Mouse (Mus musculus): ENCODE measurements around the gene Cmtm1. TPM values are rescaled to one million over a fixed set of nuclear protein-coding genes. Genes with fewer than 3 reads are reported as not detected.
"Not testable (repeated sequence)": the region's sequence is repeated elsewhere in the genome, so short reads cannot be mapped to it uniquely, and the experiment has no call there.

Cmtm1 gene
- polyA plus RNA-seq, 1 experiment from 2014 or later, result not detected

DNA sequence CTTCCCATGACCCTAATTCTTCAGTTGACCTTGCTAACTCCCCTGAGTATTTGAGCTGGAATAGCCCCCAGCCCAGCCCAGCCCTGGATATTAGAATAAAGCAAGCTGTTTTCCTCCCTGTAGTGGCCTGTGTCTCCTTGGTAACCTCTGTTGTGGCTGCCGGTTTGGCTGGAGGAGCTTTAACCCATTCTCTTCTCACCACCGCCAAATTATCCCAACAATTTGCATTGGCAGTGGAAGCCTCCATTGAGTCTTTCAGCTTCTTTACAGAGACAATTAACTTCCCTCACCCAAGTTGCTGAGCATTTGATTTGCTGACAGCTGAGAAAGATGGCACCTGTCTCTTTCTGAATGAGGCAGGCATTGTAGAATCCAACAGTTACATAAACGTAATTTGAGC is 8.4 kb downstream of the Cmtm1 start:
- 2% methylated on average over 3 of the region's 3 CpGs for WGBS
- ATAC-seq, result 0 out of 2 replicates have a peak, but pooled peaks have one; percentile 70
- H3K4me3 ChIP-seq (ENCODE audit: low read depth, low read length); H3K9ac ChIP-seq (ENCODE audit: low read depth, low read length); H3K36me3 ChIP-seq (ENCODE audit: control insufficient read depth, insufficient read depth, low read length); H3K4me1 ChIP-seq (ENCODE audit: control insufficient read depth, insufficient read depth, low read length); H3K27me3 ChIP-seq (ENCODE audit: control insufficient read depth, insufficient read depth, low read depth, low read length); H3K9me3 ChIP-seq (replicated peaks; ENCODE audit: control insufficient read depth, low read length, poor library complexity, severe bottlenecking); H3K4me2 ChIP-seq (ENCODE audit: low read length); H3K27ac ChIP-seq (ENCODE audit: low read length): not testable (repeated sequence)

GRCm38 (mm10) chr8:104294396-104294795 is 15.5 kb downstream of the Cmtm1 start:
- 92% methylated on average over 1 of the region's 1 CpGs for WGBS
- no peaks in the 10 kb centered on the region for H3K27me3 ChIP-seq (ENCODE audit: control insufficient read depth, insufficient read depth, low read depth, low read length)

GRCm38 (mm10) chr8:104293081-104293480 is 16.9 kb downstream of the Cmtm1 start, which contains the start of gene Cmtm2a:
Cmtm2a (minus strand) TSS chr8:104293181.
- ATAC-seq; H3K4me1 ChIP-seq (ENCODE audit: control insufficient read depth, insufficient read depth, low read length); H3K27me3 ChIP-seq (ENCODE audit: control insufficient read depth, insufficient read depth, low read depth, low read length); H3K4me2 ChIP-seq (ENCODE audit: low read length); H3K9me3 ChIP-seq (replicated peaks; ENCODE audit: control insufficient read depth, low read length, poor library complexity, severe bottlenecking); H3K9ac ChIP-seq (ENCODE audit: low read depth, low read length); H3K36me3 ChIP-seq (ENCODE audit: control insufficient read depth, insufficient read depth, low read length); H3K4me3 ChIP-seq (ENCODE audit: low read depth, low read length); H3K27ac ChIP-seq (ENCODE audit: low read length): not testable (repeated sequence)
- 95% methylated on average over 11 of the region's 12 CpGs for WGBS

More at GRCm38 (mm10) chr8:104294396-104294795, 15.5 kb downstream of the Cmtm1 start:
- Histone ChIP-seq H3K27ac (ENCODE audit: low read length) (no peak overlapping the region), H3K9ac (ENCODE audit: low read depth, low read length) (no peak overlapping the region), H3K36me3 (ENCODE audit: control insufficient read depth, insufficient read depth, low read length) (no peaks in the 10 kb centered on the region), H3K4me1 (ENCODE audit: control insufficient read depth, insufficient read depth, low read length) (no peaks in the 10 kb centered on the region), H3K9me3 (replicated peaks; ENCODE audit: control insufficient read depth, low read length, poor library complexity, severe bottlenecking) (no peaks in the 10 kb centered on the region), H3K4me3 (ENCODE audit: low read depth, low read length) (no peak overlapping the region), H3K4me2 (ENCODE audit: low read length) (no peak overlapping the region)
- ATAC-seq, result no peak

GRCm38 (mm10) chr8:104268937-104269440 is 41.0 kb downstream of the Cmtm1 start:
- no peak for ATAC-seq
- Histone ChIP-seq H3K27me3 (ENCODE audit: control insufficient read depth, insufficient read depth, low read depth, low read length) (no peaks in the 10 kb centered on the region), H3K36me3 (ENCODE audit: control insufficient read depth, insufficient read depth, low read length) (0 out of 2 replicates have a peak, but pooled peaks cover 2% of the 10 kb centered on the region), H3K4me1 (ENCODE audit: control insufficient read depth, insufficient read depth, low read length) (no peaks in the 10 kb centered on the region), H3K4me2 (ENCODE audit: low read length) (no peak overlapping the region), H3K9ac (ENCODE audit: low read depth, low read length) (no peak overlapping the region), H3K9me3 (replicated peaks; ENCODE audit: control insufficient read depth, low read length, poor library complexity, severe bottlenecking) (no peaks in the 10 kb centered on the region), H3K4me3 (ENCODE audit: low read depth, low read length) (no peak overlapping the region), H3K27ac (ENCODE audit: low read length) (no peak overlapping the region)
- 89% methylated on average over 6 of the region's 6 CpGs for WGBS

GRCm38 (mm10) chr8:104268368-104268767 is 41.6 kb downstream of the Cmtm1 start:
- no peak for ATAC-seq
- H3K9me3 ChIP-seq (replicated peaks; ENCODE audit: control insufficient read depth, low read length, poor library complexity, severe bottlenecking), result no peaks in the 10 kb centered on the region

GRCm38 (mm10) chr8:104264271-104264935 is 45.5 kb downstream of the Cmtm1 start:
- not testable (repeated sequence) for H3K4me2 ChIP-seq (ENCODE audit: low read length); H3K27me3 ChIP-seq (ENCODE audit: control insufficient read depth, insufficient read depth, low read depth, low read length); H3K4me1 ChIP-seq (ENCODE audit: control insufficient read depth, insufficient read depth, low read length); H3K4me3 ChIP-seq (ENCODE audit: low read depth, low read length); H3K27ac ChIP-seq (ENCODE audit: low read length); H3K36me3 ChIP-seq (ENCODE audit: control insufficient read depth, insufficient read depth, low read length); ATAC-seq; H3K9me3 ChIP-seq (replicated peaks; ENCODE audit: control insufficient read depth, low read length, poor library complexity, severe bottlenecking); H3K9ac ChIP-seq (ENCODE audit: low read depth, low read length)
- WGBS, result 98% methylated on average over 22 of the region's 22 CpGs

More at GRCm38 (mm10) chr8:104268368-104268767, 41.6 kb downstream of the Cmtm1 start:
- Histone ChIP-seq H3K4me3 (ENCODE audit: low read depth, low read length) (no peak overlapping the region), H3K4me1 (ENCODE audit: control insufficient read depth, insufficient read depth, low read length) (no peaks in the 10 kb centered on the region), H3K36me3 (ENCODE audit: control insufficient read depth, insufficient read depth, low read length) (peaks cover 5% of the 10 kb centered on the region; the same call in 1 of the 2 replicates), H3K4me2 (ENCODE audit: low read length) (no peak overlapping the region), H3K9ac (ENCODE audit: low read depth, low read length) (no peak overlapping the region), H3K27me3 (ENCODE audit: control insufficient read depth, insufficient read depth, low read depth, low read length) (no peaks in the 10 kb centered on the region), H3K27ac (ENCODE audit: low read length) (no peak overlapping the region)

GRCm38 (mm10) chr8:104261802-104262201 is 48.1 kb downstream of the Cmtm1 start:
- 96% methylated on average over 5 of the region's 5 CpGs for WGBS
- H3K9ac ChIP-seq (ENCODE audit: low read depth, low read length); H3K27ac ChIP-seq (ENCODE audit: low read length); H3K4me3 ChIP-seq (ENCODE audit: low read depth, low read length); H3K27me3 ChIP-seq (ENCODE audit: control insufficient read depth, insufficient read depth, low read depth, low read length); ATAC-seq; H3K4me1 ChIP-seq (ENCODE audit: control insufficient read depth, insufficient read depth, low read length); H3K4me2 ChIP-seq (ENCODE audit: low read length); H3K9me3 ChIP-seq (replicated peaks; ENCODE audit: control insufficient read depth, low read length, poor library complexity, severe bottlenecking): not testable (repeated sequence)
- peaks cover 26% of the 10 kb centered on the region for H3K36me3 ChIP-seq (ENCODE audit: control insufficient read depth, insufficient read depth, low read length)

DNA sequence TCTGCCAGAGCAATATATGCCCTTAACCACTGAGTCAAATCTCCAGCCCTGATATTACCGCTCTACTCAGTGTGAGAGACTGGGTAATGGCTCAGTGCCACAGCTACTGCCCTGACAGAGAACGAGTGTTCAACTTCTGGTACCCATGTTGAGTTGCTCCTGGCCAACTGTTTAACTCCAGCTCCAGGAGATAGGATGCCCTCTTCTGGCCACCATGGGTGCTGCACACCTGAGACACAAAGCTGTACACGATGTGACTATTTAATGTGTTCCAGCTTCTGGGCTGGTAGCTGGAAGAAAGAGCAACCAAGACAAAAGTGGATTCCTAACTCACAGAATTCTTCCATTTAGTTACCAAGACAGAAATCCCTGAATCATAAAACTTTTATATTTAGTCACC is 56.9 kb downstream of the Cmtm1 start:
- Histone ChIP-seq H3K9ac (ENCODE audit: low read depth, low read length) (no peak overlapping the region), H3K9me3 (replicated peaks; ENCODE audit: control insufficient read depth, low read length, poor library complexity, severe bottlenecking) (peaks cover 2% of the 10 kb centered on the region; the same call in 1 of the 2 replicates), H3K27ac (ENCODE audit: low read length) (no peak overlapping the region), H3K4me3 (ENCODE audit: low read depth, low read length) (no peak overlapping the region), H3K4me1 (ENCODE audit: control insufficient read depth, insufficient read depth, low read length) (peaks cover 11% of the 10 kb centered on the region), H3K4me2 (ENCODE audit: low read length) (no peak overlapping the region), H3K27me3 (ENCODE audit: control insufficient read depth, insufficient read depth, low read depth, low read length) (no peaks in the 10 kb centered on the region), H3K36me3 (ENCODE audit: control insufficient read depth, insufficient read depth, low read length) (peaks cover 7% of the 10 kb centered on the region)
- ATAC-seq, result no peak
- WGBS, result 90% methylated on average over 3 of the region's 3 CpGs

- H3K9me3 ChIP-seq (replicated peaks; ENCODE audit: control insufficient read depth, low read length, poor library complexity, severe bottlenecking), result no peaks in the 10 kb centered on the region
- H3K4me2 ChIP-seq (ENCODE audit: low read length), result peak overlapping the region; percentile 75
- H3K4me1 ChIP-seq (ENCODE audit: control insufficient read depth, insufficient read depth, low read length), result peaks cover 24% of the 10 kb centered on the region
- H3K9ac ChIP-seq (ENCODE audit: low read depth, low read length), result no peak overlapping the region; the same call in 1 of the 2 replicates
- WGBS, result 1% methylated on average over 7 of the region's 7 CpGs
- H3K36me3 ChIP-seq (ENCODE audit: control insufficient read depth, insufficient read depth, low read length), result no peaks in the 10 kb centered on the region
- no peaks in the 10 kb centered on the region for H3K27me3 ChIP-seq (ENCODE audit: control insufficient read depth, insufficient read depth, low read depth, low read length)
- ATAC-seq, result 0 out of 2 replicates have a peak, but pooled peaks have one; percentile 0
- peak overlapping the region; percentile 72 for H3K4me3 ChIP-seq (ENCODE audit: low read depth, low read length)
- H3K27ac ChIP-seq (ENCODE audit: low read length), result no peak overlapping the region
Measured at GRCm38 (mm10) chr8:104251461-104251860, 58.5 kb downstream of the Cmtm1 start.
